Mouse (Mus musculus): ENCODE data around the gene Pcnx. TPM values are rescaled to one million over a fixed set of nuclear protein-coding genes. Genes with fewer than 3 reads are reported as not detected.

Gene Pcnx
- 8.6 and 9.2 TPM in 2 replicates for polyA plus RNA-seq (2015; fragmentation: Nextera tagmentation; extraction: Ambion mirVana)

GRCm38 (mm10) chr12:81859351-81860307 lies at the start of gene Pcnx:
Gene Pcnx (plus strand): TSS chr12:81860023.
- H3K27ac ChIP-seq (ENCODE audit: low read depth, low read length) = peak within 1 kb of the TSS; percentile 96

GRCm38 (mm10) chr12:81810417-81810816 lies 49.4 kb upstream of the Pcnx start:
- Histone ChIP-seq H3K36me3 (ENCODE audit: control insufficient read depth, insufficient read depth, low read length) (no peaks in the 10 kb centered on the region), H3K9ac (ENCODE audit: low read depth, low read length) (no peak overlapping the region; the same call in 1 of the 2 replicates), H3K9me3 (ENCODE audit: control insufficient read depth, low read length) (no peaks in the 10 kb centered on the region), H3K27ac (ENCODE audit: low read depth, low read length) (no peak overlapping the region; the same call in 1 of the 2 replicates), H3K4me3 (ENCODE audit: low read length) (no peak overlapping the region), H3K4me2 (ENCODE audit: low read length) (no peak overlapping the region), H3K27me3 (replicated peaks; ENCODE audit: control insufficient read depth, insufficient read depth, low read length) (no peaks in the 10 kb centered on the region; the same call in 1 of the 2 replicates), H3K4me1 (ENCODE audit: control insufficient read depth, insufficient read depth, low read depth, low read length) (peaks cover 17% of the 10 kb centered on the region)
- 33% methylated on average over 8 of the region's 8 CpGs for WGBS
- ATAC-seq = no peak

More at GRCm38 (mm10) chr12:81859351-81860307, at the start of gene Pcnx:
- Histone ChIP-seq H3K4me3 (ENCODE audit: low read length) (peak within 1 kb of the TSS; percentile 94), H3K4me1 (ENCODE audit: control insufficient read depth, insufficient read depth, low read depth, low read length) (peaks cover 22% of the 10 kb centered on the region), H3K9ac (ENCODE audit: low read depth, low read length) (peak within 1 kb of the TSS; percentile 97), H3K4me2 (ENCODE audit: low read length) (peak within 1 kb of the TSS; percentile 75), H3K36me3 (ENCODE audit: control insufficient read depth, insufficient read depth, low read length) (no peaks in the 10 kb centered on the region), H3K9me3 (ENCODE audit: control insufficient read depth, low read length) (no peaks in the 10 kb centered on the region), H3K27me3 (replicated peaks; ENCODE audit: control insufficient read depth, insufficient read depth, low read length) (no peaks in the 10 kb centered on the region)
- 2% methylated on average over 28 of the region's 83 CpGs for WGBS
- peak; percentile 88 for ATAC-seq

GRCm38 (mm10) chr12:81814742-81815141 lies 45.1 kb upstream of the Pcnx start:
- H3K4me1 ChIP-seq (ENCODE audit: control insufficient read depth, insufficient read depth, low read depth, low read length) = peaks cover 4% of the 10 kb centered on the region
- no peak overlapping the region for H3K4me3 ChIP-seq (ENCODE audit: low read length)
- no peak overlapping the region for H3K4me2 ChIP-seq (ENCODE audit: low read length)
- WGBS = 96% methylated on average over 5 of the region's 5 CpGs
- no peaks in the 10 kb centered on the region; the same call in 1 of the 2 replicates for H3K27me3 ChIP-seq (replicated peaks; ENCODE audit: control insufficient read depth, insufficient read depth, low read length)
- H3K9ac ChIP-seq (ENCODE audit: low read depth, low read length) = no peak overlapping the region
- ATAC-seq = no peak
- no peaks in the 10 kb centered on the region for H3K36me3 ChIP-seq (ENCODE audit: control insufficient read depth, insufficient read depth, low read length)
- no peak overlapping the region for H3K27ac ChIP-seq (ENCODE audit: low read depth, low read length)
- H3K9me3 ChIP-seq (ENCODE audit: control insufficient read depth, low read length) = no peaks in the 10 kb centered on the region

- H3K4me2 ChIP-seq (ENCODE audit: low read length) = peak overlapping the region; percentile 46
- H3K27me3 ChIP-seq (replicated peaks; ENCODE audit: control insufficient read depth, insufficient read depth, low read length) = no peaks in the 10 kb centered on the region; the same call in 1 of the 2 replicates
- H3K36me3 ChIP-seq (ENCODE audit: control insufficient read depth, insufficient read depth, low read length) = no peaks in the 10 kb centered on the region
- 9% methylated on average over 10 of the region's 10 CpGs for WGBS
- no peaks in the 10 kb centered on the region for H3K9me3 ChIP-seq (ENCODE audit: control insufficient read depth, low read length)
- H3K27ac ChIP-seq (ENCODE audit: low read depth, low read length) = peak overlapping the region; percentile 7
- ATAC-seq = peak; percentile 58
- H3K4me1 ChIP-seq (ENCODE audit: control insufficient read depth, insufficient read depth, low read depth, low read length) = peaks cover 4% of the 10 kb centered on the region
- 0 out of 2 replicates have a peak overlapping the region, but pooled peaks have one; percentile 10 for H3K4me3 ChIP-seq (ENCODE audit: low read length)
- no peak overlapping the region for H3K9ac ChIP-seq (ENCODE audit: low read depth, low read length)
Measured at GRCm38 (mm10) chr12:81816330-81817125, 43.3 kb upstream of the Pcnx start.

GRCm38 (mm10) chr12:81817126-81817505 lies 42.7 kb upstream of the Pcnx start:
- Histone ChIP-seq H3K27ac (ENCODE audit: low read depth, low read length) (peak overlapping the region; percentile 7), H3K9ac (ENCODE audit: low read depth, low read length) (no peak overlapping the region), H3K4me3 (ENCODE audit: low read length) (0 out of 2 replicates have a peak overlapping the region, but pooled peaks have one; percentile 10), H3K4me2 (ENCODE audit: low read length) (peak overlapping the region; percentile 46), H3K9me3 (ENCODE audit: control insufficient read depth, low read length) (no peaks in the 10 kb centered on the region), H3K4me1 (ENCODE audit: control insufficient read depth, insufficient read depth, low read depth, low read length) (peaks cover 4% of the 10 kb centered on the region), H3K36me3 (ENCODE audit: control insufficient read depth, insufficient read depth, low read length) (no peaks in the 10 kb centered on the region), H3K27me3 (replicated peaks; ENCODE audit: control insufficient read depth, insufficient read depth, low read length) (no peaks in the 10 kb centered on the region; the same call in 1 of the 2 replicates)
- peak; percentile 65; the same call in 1 of the 2 replicates for ATAC-seq
- WGBS = 38% methylated on average over 5 of the region's 6 CpGs

GRCm38 (mm10) chr12:81820700-81821099 lies 39.1 kb upstream of the Pcnx start:
- Histone ChIP-seq H3K9me3 (ENCODE audit: control insufficient read depth, low read length) (no peaks in the 10 kb centered on the region), H3K27ac (ENCODE audit: low read depth, low read length) (no peak overlapping the region), H3K27me3 (replicated peaks; ENCODE audit: control insufficient read depth, insufficient read depth, low read length) (no peaks in the 10 kb centered on the region), H3K36me3 (ENCODE audit: control insufficient read depth, insufficient read depth, low read length) (no peaks in the 10 kb centered on the region), H3K9ac (ENCODE audit: low read depth, low read length) (no peak overlapping the region), H3K4me1 (ENCODE audit: control insufficient read depth, insufficient read depth, low read depth, low read length) (peaks cover 4% of the 10 kb centered on the region), H3K4me2 (ENCODE audit: low read length) (no peak overlapping the region), H3K4me3 (ENCODE audit: low read length) (no peak overlapping the region)
- WGBS = 84% methylated on average over 4 of the region's 4 CpGs
- no peak for ATAC-seq

GRCm38 (mm10) chr12:81822176-81822575 lies 37.6 kb upstream of the Pcnx start:
- no peaks in the 10 kb centered on the region for H3K4me1 ChIP-seq (ENCODE audit: control insufficient read depth, insufficient read depth, low read depth, low read length)
- H3K27me3 ChIP-seq (replicated peaks; ENCODE audit: control insufficient read depth, insufficient read depth, low read length) = no peaks in the 10 kb centered on the region
- H3K9ac ChIP-seq (ENCODE audit: low read depth, low read length) = no peak overlapping the region
- H3K4me2 ChIP-seq (ENCODE audit: low read length) = no peak overlapping the region
- no peak for ATAC-seq
- H3K27ac ChIP-seq (ENCODE audit: low read depth, low read length) = no peak overlapping the region
- H3K4me3 ChIP-seq (ENCODE audit: low read length) = no peak overlapping the region
- H3K9me3 ChIP-seq (ENCODE audit: control insufficient read depth, low read length) = no peaks in the 10 kb centered on the region
- H3K36me3 ChIP-seq (ENCODE audit: control insufficient read depth, insufficient read depth, low read length) = no peaks in the 10 kb centered on the region
- 84% methylated on average over 4 of the region's 4 CpGs for WGBS

- ATAC-seq = no peak
- no peak overlapping the region for H3K9ac ChIP-seq (ENCODE audit: low read depth, low read length)
- H3K4me3 ChIP-seq (ENCODE audit: low read length) = no peak overlapping the region
- no peaks in the 10 kb centered on the region for H3K9me3 ChIP-seq (ENCODE audit: control insufficient read depth, low read length)
- no peak overlapping the region for H3K4me2 ChIP-seq (ENCODE audit: low read length)
- no peaks in the 10 kb centered on the region for H3K27me3 ChIP-seq (replicated peaks; ENCODE audit: control insufficient read depth, insufficient read depth, low read length)
- H3K27ac ChIP-seq (ENCODE audit: low read depth, low read length) = no peak overlapping the region
- 89% methylated on average over 4 of the region's 4 CpGs for WGBS
- H3K4me1 ChIP-seq (ENCODE audit: control insufficient read depth, insufficient read depth, low read depth, low read length) = no peaks in the 10 kb centered on the region
- no peaks in the 10 kb centered on the region for H3K36me3 ChIP-seq (ENCODE audit: control insufficient read depth, insufficient read depth, low read length)
Measured at GRCm38 (mm10) chr12:81822778-81823480, 36.9 kb upstream of the Pcnx start.

Data from hindbrain, embryonic 16.5 days (tissue).